Mouse (Mus musculus): ENCODE measurements around the gene Ccl27b. TPM values are rescaled to one million over a fixed set of nuclear protein-coding genes. Genes with fewer than 3 reads are reported as not detected.
"Not testable (repeated sequence)": the region's sequence is repeated elsewhere in the genome, so short reads cannot be mapped to it uniquely, and the experiment has no call there.

The Ccl27b gene
- not detected for polyA plus RNA-seq (2012; fragmentation: generic; extraction: Trizol)
- long read RNA-seq, experiment 1: 0 reads
- long read RNA-seq, experiment 2: 0 reads

DNA sequence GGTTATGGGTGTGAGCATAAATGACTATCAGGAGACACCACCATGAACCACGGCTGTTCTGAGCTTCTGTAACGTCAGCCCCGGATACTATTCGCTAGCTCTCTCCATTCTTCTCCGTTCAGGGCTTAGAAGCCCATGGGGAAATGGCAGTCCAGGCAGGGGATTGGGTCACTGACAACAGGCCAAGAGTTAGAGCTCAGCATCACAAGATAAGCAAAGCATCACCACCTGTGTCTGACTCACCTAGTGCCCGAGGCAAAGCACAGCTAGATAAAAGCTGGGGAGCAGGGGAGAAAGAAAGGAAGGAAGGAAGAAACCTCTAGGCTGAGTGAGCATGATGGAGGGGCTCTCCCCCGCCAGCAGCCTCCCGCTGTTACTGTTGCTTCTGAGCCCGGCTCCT, at the start of gene Ccl27b:
Ccl27b (plus strand) TSS at position 301 of the 400 bp plus-strand sequence.
- not testable (repeated sequence) for H3K27me3 ChIP-seq (ENCODE audit: control insufficient read depth, insufficient read depth, insufficient read length); H3K79me3 ChIP-seq (ENCODE audit: low read depth); H3K36me3 ChIP-seq (ENCODE audit: control insufficient read depth, insufficient read depth); H3K4me3 ChIP-seq (ENCODE audit: insufficient read depth, poor library complexity, severe bottlenecking); H3ac ChIP-seq (ENCODE audit: control insufficient read depth, insufficient read length, low read depth); H3K79me2 ChIP-seq (ENCODE audit: control insufficient read depth, insufficient read depth)

DNA sequence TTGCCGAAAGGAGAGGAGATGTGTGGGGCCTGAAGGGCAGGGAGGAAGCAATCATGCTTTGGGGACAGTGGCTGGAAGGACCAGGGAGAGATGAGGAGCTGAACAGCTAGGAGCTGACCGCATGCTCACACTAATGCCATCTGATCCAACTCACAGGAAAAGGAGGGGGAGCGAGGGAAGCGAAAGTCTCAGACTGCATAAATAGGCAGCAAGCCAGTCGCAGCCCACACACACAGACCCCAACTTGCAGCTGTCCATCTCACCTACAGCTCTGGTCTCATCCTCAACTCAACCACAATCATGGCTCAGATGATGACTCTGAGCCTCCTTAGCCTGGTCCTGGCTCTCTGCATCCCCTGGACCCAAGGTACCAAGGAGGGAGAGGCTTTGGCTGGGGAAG, 43.2 kb upstream of the Ccl27b start, which contains the start of gene Gm10591:
Gm10591 (plus strand) TSS at position 301 of the 400 bp plus-strand sequence.
- not testable (repeated sequence) for H3K79me2 ChIP-seq (ENCODE audit: control insufficient read depth, insufficient read depth); H3ac ChIP-seq (ENCODE audit: control insufficient read depth, insufficient read length, low read depth); H3K27me3 ChIP-seq (ENCODE audit: control insufficient read depth, insufficient read depth, insufficient read length); H3K4me3 ChIP-seq (ENCODE audit: insufficient read depth, poor library complexity, severe bottlenecking); H3K36me3 ChIP-seq (ENCODE audit: control insufficient read depth, insufficient read depth); H3K79me3 ChIP-seq (ENCODE audit: low read depth)

- not testable (repeated sequence) for H3K27me3 ChIP-seq (ENCODE audit: control insufficient read depth, insufficient read depth, insufficient read length); H3K79me3 ChIP-seq (ENCODE audit: low read depth); H3ac ChIP-seq (ENCODE audit: control insufficient read depth, insufficient read length, low read depth); H3K36me3 ChIP-seq (ENCODE audit: control insufficient read depth, insufficient read depth); H3K79me2 ChIP-seq (ENCODE audit: control insufficient read depth, insufficient read depth); H3K4me3 ChIP-seq (ENCODE audit: insufficient read depth, poor library complexity, severe bottlenecking)
Observed at GRCm38 (mm10) chr4:42629419-42629818, 25.6 kb upstream of the Ccl27b start, which contains the start of gene Gm2564. TSS of gene Gm2564 (plus strand) at chr4:42629719.

DNA sequence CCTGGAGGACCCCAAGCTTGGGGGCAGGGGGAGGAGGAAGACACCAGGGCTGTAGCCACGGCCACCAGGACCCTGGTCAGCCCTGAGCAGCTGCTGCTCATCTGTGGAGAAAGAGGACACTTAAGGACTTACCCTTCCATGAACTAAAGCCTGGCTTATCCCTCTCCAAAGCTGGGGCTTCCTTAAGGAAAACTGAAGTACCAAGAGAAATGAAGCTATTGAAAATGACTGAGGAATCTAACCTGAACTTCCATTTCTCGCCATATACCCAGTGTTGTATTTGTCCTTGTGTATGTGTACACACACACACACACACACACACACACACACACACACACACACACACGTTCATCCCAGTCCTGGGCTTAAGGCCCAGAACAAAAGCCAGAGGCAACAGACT, 6.7 kb downstream of the Ccl27b start, which contains the start of gene Il11ra2:
Il11ra2 (minus strand) TSS at position 101 of the 400 bp plus-strand sequence.
- H3K79me3 ChIP-seq (ENCODE audit: low read depth); H3K27me3 ChIP-seq (ENCODE audit: control insufficient read depth, insufficient read depth, insufficient read length); H3K79me2 ChIP-seq (ENCODE audit: control insufficient read depth, insufficient read depth); H3K36me3 ChIP-seq (ENCODE audit: control insufficient read depth, insufficient read depth); H3ac ChIP-seq (ENCODE audit: control insufficient read depth, insufficient read length, low read depth); H3K4me3 ChIP-seq (ENCODE audit: insufficient read depth, poor library complexity, severe bottlenecking): not testable (repeated sequence)

- H3K79me2 ChIP-seq (ENCODE audit: control insufficient read depth, insufficient read depth); H3K4me3 ChIP-seq (ENCODE audit: insufficient read depth, poor library complexity, severe bottlenecking); H3ac ChIP-seq (ENCODE audit: control insufficient read depth, insufficient read length, low read depth); H3K79me3 ChIP-seq (ENCODE audit: low read depth); H3K27me3 ChIP-seq (ENCODE audit: control insufficient read depth, insufficient read depth, insufficient read length); H3K36me3 ChIP-seq (ENCODE audit: control insufficient read depth, insufficient read depth): not testable (repeated sequence)
Observed at GRCm38 (mm10) chr4:42675415-42675814, 20.4 kb downstream of the Ccl27b start.

DNA sequence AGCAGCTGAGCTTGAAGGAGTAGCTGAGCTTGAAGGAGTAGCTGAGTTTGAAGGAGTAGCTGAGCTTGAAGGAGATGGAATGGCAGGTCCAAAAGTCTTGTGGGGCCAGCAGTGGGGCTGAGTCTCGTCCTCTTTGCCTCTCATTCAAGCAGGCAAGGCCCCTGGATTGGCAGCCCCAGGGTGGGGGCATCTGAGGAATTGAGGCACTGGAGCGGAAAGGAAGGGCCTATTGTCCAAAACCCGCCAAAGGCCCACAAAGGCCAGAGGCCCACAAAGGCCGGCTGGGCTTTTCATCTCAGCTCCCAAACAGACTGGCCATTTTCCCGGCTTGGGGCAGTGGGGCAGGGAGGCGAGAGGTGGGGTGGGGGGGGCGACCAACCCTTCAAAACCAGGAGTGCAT, 24.3 kb downstream of the Ccl27b start:
- not testable (repeated sequence) for H3K27me3 ChIP-seq (ENCODE audit: control insufficient read depth, insufficient read depth, insufficient read length); H3ac ChIP-seq (ENCODE audit: control insufficient read depth, insufficient read length, low read depth); H3K79me2 ChIP-seq (ENCODE audit: control insufficient read depth, insufficient read depth); H3K4me3 ChIP-seq (ENCODE audit: insufficient read depth, poor library complexity, severe bottlenecking); H3K79me3 ChIP-seq (ENCODE audit: low read depth); H3K36me3 ChIP-seq (ENCODE audit: control insufficient read depth, insufficient read depth)

DNA sequence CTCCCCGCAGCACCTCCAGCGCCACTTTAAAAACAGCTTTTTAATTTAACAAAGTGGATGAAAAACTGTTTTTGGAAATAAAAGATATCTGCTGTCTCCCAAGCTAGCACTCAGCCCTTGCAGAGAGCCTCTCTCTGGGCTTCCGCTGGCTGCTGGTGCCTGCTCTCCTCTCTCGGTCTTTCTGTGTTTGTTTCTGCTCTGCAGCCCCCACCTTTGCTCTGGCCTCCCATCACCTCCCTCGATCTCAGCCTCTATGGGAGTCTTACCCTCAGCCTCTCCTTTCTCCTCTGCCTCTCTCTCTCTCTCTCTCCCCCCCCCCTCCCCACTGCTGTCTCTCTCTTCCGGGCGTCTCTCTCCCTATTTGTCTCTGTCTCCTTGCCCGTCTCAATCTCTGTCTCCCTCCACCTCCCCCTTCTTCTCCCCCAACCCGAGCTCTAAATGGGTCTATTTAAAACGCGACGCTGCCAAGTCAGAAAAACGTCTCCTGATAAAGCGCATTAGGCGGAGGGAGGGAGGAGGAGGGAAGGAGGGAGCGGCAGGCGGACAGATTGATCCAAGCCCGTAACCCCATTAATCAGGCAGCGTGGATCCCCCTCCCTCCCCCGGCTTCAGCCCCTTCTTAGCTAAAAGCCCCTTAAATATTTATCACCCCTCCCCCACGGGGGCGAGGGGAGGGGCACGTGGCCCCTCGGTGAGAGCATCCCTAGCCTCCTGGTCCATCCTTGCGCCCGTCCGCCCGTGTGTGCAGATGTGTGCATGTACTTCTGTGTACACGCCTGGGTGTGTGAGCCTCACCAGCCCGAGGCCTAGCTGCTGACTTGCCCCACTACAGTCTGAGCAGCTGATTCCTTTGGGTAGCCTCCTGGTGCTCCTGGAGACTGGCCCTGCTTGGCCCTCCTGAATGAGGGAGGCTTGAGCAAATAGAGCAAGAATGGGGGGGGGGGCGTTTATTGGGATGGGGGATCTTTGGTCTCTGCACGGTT, 25.6 kb downstream of the Ccl27b start:
- not testable (repeated sequence) for H3K79me3 ChIP-seq (ENCODE audit: low read depth); H3K79me2 ChIP-seq (ENCODE audit: control insufficient read depth, insufficient read depth); H3ac ChIP-seq (ENCODE audit: control insufficient read depth, insufficient read length, low read depth); H3K36me3 ChIP-seq (ENCODE audit: control insufficient read depth, insufficient read depth); H3K27me3 ChIP-seq (ENCODE audit: control insufficient read depth, insufficient read depth, insufficient read length); H3K4me3 ChIP-seq (ENCODE audit: insufficient read depth, poor library complexity, severe bottlenecking)

GRCm38 (mm10) chr4:42681473-42682182, 26.6 kb downstream of the Ccl27b start:
- not testable (repeated sequence) for H3K36me3 ChIP-seq (ENCODE audit: control insufficient read depth, insufficient read depth); H3K79me3 ChIP-seq (ENCODE audit: low read depth); H3K27me3 ChIP-seq (ENCODE audit: control insufficient read depth, insufficient read depth, insufficient read length); H3K79me2 ChIP-seq (ENCODE audit: control insufficient read depth, insufficient read depth); H3ac ChIP-seq (ENCODE audit: control insufficient read depth, insufficient read length, low read depth); H3K4me3 ChIP-seq (ENCODE audit: insufficient read depth, poor library complexity, severe bottlenecking)

DNA sequence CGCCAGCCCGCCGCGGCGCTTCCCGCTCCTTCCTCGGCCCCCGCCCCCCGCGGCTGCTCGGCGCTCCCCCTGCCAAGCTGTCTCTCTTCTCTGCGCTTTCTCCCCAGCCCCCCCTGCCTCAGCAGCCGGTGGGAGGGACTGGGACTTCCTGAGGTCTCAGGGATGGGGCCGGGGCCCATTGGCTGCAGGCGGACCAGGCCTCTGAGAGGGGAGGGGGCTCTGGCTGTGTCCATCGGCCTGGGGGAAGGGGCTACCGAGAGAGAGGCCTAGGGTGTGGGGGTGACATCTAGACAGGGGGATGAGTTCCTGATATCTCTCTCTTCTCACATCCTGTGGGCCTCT, 27.1 kb downstream of the Ccl27b start:
- H3K79me3 ChIP-seq (ENCODE audit: low read depth); H3K36me3 ChIP-seq (ENCODE audit: control insufficient read depth, insufficient read depth): not testable (repeated sequence)

More for the DNA sequence above, 27.1 kb downstream of the Ccl27b start:
- not testable (repeated sequence) for H3ac ChIP-seq (ENCODE audit: control insufficient read depth, insufficient read length, low read depth); H3K4me3 ChIP-seq (ENCODE audit: insufficient read depth, poor library complexity, severe bottlenecking); H3K27me3 ChIP-seq (ENCODE audit: control insufficient read depth, insufficient read depth, insufficient read length); H3K79me2 ChIP-seq (ENCODE audit: control insufficient read depth, insufficient read depth)

All from C2C12 (cell line).